Mouse (Mus musculus) urinary bladder, postnatal 10 days (tissue): ENCODE results near the gene Luzp1.

Experiments
- DNase-seq: peaks from one replicate; pipeline ENCODE4 v3.0.0; 2022; ENCODE audit warnings: low spot score

Luzp1 gene

DNA sequence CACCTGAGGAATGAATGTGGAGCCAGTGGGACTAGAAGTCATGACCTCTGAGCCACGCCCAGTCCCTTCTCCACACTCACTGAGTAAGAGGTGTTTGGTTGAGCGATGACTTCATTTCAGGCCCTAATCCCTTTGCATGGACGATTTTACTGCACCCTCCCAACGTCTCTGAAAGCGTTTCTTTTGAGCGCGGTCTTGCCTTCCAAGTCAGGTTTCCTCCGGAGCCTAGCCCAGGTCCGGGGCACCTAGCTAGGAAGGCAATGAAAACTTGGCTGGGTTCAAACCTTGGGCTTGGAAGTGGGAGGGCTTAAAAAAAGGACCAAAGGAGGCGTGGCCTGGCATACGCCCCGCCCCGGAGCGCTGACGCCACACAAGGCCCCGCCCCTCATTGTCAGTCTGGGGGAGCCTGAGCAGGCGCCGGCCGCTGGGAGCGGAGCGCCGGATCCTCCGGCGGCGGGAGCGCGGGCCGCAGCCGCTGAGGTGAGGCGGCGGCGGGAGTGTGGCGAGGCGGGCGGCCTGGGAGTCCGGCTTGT lies at the start of gene Luzp1:
Gene Luzp1, plus strand, starts transcription at position 391 of the 533 bp plus-strand sequence.
- peak; percentile 78 for DNase-seq

DNA sequence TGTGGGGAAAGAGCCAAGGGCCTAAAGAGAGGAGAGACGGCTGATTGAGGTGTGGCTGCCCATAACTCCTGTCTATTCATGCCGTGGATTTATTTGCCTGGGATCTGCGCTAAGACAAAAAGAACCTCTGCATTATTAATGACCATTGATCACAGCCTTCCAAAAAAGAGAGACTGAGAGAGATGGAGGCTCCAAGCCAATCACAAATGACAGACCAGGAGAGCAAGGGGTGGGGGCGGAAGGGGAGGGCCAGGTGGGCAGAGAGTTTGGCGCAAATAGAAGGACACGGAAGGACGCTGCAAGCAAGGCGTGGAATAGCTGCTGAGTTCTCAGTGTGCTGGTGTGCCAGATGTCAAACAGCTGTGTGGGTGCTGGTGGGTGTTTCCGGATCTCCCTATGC lies 46.3 kb upstream of the Luzp1 start, which contains the start of gene Htr1d:
Gene Htr1d, plus strand, starts transcription at position 301 of the 400 bp plus-strand sequence.
- DNase-seq = no peak

DNA sequence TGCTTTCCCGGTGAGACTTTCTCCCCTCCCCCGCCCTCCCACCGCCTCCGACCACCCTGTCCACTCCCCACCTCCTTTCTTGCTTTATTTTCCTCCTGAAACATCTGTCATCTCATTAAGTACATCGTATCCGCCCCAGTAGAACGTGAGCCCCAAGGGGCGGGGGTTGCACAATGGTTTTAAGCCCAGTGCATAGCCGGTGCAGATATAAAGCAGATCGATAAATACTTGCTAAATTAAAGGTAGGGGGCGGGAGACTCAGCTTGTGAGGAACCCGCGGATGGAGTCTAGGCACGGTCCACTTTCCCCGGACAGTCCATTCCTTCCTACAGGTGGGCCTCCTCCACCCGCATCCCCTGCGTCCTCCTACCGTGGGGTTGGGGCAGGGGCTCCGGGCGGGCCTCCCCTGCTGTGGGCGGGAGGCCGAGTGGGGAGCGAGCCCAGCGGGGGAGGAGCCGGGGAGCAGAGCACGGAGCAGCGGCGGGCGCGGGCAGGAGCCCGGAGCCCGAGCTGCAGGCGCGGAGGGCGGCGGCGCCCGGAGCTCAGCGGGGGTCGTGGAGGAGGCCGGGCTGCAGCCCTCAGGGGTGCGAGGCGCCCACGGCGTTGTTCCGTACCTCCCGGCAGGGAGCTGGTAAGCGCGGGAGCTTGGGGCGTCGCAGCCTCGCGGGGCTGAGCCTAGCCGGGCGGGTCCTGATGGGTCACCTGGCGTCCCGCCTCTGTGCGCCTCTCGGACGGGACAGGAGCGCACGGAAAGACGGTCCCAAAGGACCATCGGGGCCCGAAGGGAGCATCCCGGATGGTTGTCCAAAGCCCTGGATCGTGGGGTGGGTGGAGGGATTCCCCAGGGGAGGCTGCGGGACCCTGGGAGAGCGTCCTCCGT lies 45.2 kb upstream of the Luzp1 start:
- DNase-seq = no peak

DNA sequence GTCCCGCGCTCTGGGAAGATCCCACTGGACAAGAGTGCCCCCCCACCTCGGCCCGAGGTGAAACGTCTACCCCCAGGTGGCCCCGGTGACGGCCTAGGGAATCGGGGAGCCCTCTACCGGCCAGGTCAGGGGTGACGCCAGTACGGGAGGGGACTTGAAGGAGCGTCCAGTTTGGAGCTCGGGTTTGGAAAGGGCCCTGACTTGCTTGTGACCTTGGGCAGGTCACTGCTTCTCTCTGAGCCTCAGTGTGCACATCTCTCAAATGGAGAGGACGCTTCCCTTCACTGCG lies 44.6 kb upstream of the Luzp1 start:
- DNase-seq = no peak

DNA sequence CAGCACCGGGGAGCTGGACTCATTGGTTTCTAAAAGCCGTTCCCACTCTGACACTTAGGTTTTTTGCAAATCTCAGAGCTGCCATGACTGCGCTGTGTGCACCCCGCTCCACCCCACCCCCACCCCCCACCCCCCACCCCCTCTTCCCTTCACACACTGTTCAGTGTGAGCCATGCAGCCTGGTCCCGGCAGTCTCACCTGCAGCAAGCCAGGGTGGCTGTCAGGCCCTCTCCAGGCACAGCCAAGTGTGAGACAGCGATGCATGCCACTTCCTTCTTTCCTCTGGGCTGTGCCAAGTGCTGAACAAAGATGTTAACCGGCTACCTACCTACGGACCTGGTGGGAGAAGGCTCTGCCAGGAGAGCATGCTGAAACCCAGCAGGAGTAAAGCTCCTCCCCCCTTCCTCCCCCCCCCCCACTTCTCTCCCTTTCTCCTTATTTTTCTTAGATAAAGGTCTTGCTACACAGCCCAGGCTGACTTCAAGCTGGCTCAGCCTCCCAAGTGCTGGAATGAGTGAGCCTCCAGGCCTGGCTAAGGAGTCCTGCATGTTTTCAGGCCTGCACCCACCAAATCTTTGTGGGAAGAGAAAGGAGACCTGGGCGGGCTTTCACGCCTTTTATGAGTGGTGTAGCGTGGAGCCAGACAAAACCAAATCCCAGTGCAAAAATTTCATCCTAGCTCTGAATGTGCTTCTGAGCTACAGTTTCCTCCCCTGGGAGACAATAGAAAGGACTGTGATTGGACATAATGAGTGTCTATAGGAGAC lies 38.8 kb upstream of the Luzp1 start:
- no peak for DNase-seq

DNA sequence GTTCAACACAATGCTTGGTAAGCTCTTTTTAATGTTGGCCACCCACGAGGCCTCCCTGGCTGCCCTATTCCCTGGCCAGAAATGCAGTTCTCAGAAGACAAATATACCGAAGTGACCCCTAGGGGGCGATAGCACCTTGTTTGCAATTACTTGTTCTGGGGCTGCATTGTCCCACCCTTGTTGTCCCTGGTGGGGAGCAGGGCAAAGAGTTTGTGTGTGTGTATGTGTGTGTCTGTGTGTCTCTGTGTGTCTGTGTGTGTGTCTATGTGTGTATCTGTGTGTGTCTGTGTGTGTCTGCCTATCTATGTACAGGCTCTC lies 38.2 kb upstream of the Luzp1 start:
- DNase-seq = no peak

DNA sequence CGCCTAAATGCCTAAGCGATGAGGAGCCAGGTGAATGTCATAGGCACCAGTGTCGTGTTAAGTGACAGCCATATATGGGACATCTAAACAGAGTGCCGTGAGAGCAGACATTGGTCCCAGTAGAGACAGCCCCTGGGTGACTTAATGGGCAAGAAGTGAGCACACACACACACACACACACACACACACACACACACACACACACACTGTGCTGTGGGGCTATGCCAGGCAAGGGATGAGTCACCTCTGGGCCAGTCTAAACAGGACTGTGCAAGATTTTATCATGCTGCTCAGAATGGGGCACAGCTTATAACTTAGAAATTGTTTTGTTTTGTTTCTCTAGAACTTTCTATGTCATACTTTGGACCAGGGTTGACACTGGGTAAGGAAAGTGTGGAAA lies 35.5 kb upstream of the Luzp1 start:
- no peak for DNase-seq

DNA sequence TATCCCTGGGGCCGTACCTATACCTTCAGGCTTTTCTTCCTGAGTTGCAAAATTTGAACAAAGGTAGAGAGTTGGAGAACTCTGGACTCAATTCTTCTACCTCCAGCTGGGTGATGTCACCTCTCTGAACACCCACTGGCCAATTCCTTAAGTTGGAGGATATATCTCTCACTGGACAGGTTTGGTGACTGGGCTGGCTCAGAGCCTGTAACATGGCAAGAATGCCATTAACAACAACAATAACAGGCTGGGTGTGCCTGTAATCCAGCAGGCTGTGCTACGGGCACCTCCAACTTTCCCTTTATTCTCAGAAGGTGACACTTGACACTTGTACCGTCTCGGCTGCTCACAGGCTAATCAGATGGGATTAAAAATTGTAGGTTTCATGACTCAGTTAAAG lies 30.5 kb upstream of the Luzp1 start:
- no peak for DNase-seq

DNA sequence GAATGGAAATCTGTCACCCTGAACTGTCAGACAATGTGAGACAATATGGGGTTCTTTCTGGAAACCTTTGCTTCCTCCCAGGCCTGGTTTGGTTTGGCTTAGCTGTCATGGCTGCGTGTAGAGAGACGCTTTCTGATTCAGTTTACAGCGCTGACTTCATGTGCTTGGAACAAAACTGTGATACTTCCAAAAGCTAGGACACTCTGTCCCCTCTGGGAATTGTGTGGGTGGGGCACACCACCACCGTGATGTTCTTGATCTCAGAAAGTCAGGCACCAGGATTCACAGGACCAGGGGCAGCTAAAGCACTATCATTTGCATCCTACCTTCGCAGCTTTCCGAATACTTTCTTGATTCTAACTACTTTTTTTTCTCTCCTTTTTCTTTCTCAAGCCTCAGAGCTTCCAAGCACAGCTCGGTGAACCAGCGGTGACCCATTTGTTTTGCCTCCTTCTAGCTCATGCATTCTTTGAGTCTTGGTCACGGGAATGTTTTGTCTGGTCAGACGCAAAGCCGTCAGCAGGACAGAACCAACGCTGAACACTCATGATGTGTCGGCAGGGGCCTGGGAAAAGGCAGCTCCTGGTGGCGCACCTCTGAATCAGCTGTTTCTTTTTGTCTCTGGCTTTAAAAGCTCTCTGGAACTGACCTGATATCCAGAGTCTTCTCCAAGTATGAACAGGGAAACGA lies 28.1 kb upstream of the Luzp1 start:
- no peak for DNase-seq

DNA sequence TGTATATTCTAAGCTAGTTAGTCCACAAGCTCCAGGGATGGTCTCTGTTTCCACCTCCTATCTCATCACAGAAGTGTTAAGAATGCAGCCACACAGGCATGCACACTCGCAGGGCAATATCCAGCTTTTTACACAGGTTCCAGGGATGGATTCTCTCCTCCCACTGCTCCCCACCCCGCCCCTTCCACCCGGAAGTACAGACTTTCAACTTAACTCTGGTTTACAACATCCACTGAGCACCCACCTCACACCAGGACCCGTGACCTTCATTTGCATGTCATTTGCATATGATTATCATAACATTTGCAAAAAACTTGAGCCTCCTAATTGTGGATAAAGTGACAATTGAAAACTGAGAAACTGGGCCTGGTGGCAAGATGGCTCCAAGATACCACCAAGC lies 25.0 kb upstream of the Luzp1 start:
- DNase-seq = no peak

DNA sequence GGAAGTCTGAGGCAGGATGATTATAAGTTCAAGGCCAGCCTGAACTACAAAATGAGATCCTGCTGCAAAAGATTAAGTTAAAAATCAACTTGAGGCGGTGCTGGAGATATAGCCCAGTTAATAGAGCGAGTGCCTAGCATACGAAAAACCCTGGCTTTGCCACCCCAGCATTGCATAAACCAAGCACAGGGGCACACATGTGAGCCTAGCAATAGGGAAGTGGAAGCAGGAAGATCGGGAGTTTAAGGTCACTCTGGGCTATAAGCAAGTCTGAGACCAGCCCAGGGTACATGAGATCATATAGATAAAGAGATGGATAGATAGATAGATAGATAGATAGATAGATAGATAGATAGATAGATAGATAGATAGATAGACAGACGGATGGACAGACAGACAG lies 19.8 kb upstream of the Luzp1 start:
- DNase-seq = no peak

DNA sequence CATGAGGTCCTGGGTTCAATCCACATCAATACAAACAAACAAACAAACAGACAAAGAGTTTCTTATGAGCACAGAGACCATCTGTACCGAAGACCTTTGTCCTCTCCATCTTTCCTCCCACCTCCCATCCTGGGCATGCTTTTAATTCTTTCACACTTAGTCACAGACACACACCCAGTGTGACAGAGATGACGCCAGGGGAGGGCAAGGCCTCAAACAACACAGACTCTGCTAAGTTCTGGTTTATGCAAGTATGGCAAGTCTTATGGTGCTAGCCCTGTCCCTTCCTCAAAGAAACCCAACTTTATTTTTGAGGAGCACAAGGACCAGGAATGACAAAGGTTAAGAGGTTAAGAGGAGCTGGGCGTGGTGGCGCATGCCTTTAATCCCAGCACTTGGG lies 19.3 kb upstream of the Luzp1 start:
- no peak for DNase-seq

DNA sequence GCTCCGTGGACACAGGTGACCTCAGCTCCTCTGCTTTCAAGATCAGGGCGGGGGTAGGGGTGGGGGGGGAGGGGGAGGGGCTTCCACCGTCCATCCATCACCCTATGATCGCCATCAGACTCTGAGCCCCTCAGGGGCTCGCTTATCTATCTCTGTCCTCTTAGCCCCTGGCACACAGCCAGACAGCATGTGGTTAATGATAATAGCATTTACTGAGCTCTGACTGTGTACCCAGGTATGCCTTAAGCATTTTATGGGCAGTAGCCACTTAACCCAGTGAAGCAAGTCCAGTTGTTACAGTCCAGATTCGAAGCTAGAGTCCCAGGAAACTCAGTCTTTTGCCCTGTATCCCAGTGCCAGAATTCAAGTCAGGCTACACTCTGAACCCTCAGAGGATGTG lies 18.0 kb upstream of the Luzp1 start:
- no peak for DNase-seq

DNA sequence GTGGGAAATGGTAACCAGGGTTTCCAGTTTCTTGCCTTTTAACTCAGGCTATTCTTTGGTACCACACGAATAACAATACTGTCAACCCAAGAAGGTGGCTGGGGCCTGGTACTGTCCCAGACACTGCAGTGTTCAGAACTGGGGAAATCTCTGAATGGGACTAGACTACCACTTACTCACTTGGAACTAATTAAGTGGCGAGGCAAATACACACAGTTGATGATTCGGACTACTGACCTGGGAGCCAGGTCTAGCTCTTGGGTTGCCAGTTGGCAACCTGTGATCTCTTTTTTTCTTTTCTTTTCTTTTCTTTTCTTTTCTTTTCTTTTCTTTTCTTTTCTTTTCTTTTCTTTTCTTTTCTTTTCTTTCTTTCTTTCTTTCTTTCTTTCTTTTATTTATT lies 17.3 kb upstream of the Luzp1 start:
- no peak for DNase-seq

DNA sequence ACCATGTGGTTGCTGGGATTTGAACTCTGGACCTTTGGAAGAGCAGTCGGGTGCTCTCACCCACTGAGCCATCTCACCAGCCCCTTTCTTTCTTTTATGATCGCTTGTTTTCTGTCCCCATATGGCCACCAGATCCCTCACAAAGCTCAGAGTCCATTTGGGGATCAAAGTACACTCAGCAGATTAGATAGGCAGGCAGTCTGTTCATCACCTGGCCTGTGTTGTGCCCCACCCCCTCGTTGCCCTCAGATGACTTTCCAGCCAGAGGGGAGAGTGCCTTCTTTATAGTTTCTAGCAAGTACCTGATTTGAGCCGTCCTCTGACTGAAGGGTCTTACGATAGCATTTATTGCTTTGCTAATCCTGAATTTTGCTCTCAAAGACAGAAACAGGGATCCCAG lies 16.8 kb upstream of the Luzp1 start:
- no peak for DNase-seq

DNA sequence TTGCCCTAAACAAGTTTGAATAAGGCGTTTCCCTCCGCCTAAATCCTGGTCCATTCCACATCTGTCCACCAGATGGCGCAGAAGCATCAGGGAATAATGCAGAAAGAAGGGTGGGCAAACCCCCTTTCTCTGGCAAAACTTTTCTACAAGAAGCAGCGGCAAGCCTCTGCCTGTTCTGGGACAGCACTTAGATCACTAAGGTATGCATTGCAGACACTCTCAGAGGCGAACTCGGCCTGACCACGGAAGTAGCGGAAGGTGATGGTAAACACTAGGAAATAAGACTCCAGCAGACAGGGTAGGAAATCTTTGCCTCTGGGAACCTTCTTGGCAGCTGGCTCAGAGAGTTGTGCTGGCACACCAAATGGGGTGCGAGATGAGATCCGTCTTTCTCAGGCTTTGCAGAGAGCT lies 14.7 kb upstream of the Luzp1 start:
- peak; percentile 59 for DNase-seq

DNA sequence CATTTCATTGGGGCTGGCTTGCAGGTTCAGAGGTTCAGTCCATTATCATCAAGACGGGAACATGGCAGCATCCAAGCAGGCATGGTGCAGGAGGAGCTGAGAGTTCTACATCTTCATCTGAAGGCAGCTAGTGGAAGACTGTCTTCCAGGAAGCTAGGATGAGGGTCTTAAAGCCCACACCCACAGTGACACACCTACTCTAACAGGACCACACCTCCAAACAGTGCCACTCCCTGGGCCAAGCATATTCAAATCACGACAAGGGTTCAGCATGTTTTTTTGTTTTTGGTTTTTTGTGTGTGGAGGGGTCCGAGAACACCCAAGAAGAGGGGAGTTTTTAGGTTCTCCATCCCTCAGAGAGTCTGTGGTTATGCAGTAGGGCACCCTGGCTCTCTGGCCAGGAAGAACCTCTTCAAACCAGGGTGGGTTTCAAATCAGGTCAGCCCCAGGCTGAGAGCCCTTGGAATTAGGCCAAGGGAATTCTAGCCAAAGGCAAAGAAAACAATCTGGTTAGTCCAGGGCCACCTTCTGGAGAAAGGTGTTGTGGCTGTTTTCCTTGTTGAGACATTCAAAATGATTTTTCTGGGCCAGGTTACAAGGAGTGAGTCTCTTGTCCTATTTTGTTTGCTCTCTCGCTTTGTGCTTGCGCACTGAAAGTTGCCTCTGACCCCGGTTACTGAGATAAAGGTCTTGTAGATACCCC lies 12.9 kb upstream of the Luzp1 start:
- DNase-seq = no peak

DNA sequence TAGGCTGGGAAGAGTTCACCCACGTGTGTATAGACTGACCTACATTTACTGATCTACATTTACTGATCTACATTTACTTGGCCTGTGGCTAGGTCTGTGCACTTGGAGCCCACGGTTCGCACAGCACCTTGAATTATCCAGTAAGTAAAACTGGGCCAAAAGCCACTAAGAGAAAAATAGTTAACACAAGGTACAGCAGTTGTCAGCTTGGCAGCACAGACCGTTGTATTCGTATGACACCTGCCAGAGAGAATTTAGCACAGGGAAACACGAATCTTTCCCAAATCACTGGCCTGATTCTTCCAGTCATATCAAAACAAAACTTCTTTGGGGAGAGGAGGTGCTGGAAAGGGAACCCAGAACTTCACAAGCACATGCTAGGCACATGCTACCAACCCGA lies 11.3 kb upstream of the Luzp1 start:
- DNase-seq = no peak

DNA sequence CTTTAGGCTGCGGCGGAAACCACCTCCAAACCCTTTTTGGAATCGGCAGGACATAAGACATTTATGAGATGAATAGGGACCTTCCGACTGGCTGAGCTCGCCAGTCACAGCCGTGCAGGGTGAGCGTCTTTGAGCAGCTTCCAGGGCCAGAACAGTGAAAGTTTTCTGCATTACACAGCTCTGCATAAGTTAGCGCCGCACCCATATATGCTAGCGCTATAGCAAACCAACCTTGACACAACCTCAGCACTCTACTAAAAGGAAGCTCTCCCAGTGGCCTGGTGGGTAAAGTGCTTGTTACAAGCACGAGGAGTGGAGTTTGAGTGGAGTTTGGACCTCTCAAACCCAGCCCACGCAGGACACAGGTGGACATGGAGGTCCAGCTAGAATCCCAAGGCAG lies 10.4 kb upstream of the Luzp1 start:
- DNase-seq = no peak

DNA sequence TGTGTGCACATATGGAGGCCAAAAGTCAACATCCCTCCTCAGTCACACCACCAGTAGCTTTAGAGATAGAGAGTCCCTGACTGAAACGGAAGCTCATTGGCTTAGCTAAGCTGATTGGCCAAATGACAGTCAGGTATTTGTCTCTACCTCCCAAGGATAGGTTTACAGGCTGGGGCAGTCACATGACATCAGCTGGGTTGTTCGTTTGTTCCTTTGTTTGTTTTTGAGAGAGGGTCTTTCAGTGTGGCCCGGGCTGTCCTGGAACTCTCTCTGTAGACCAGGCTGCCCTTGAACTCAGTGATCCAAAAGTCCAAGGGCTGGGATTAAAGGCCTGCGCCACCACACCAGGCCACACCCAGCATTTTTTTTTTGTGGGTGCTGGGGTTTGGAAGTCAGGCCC lies 8.4 kb upstream of the Luzp1 start:
- no peak for DNase-seq

DNA sequence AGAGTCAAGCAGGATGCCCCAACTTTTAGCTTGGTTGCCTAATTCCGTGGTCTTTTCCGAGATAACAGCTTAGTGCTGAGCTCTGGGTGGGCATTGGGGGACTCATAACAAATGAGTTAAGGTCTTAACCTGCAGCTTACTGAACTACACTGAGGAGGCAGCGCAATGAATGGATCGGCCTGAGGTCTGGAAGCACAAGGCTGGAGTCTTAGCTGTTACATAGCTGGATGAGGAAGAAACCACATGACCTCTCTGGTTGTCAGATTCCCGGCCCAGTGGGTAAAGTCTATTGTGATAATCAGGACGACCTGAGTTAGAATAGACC lies 7.8 kb upstream of the Luzp1 start:
- no peak for DNase-seq

DNA sequence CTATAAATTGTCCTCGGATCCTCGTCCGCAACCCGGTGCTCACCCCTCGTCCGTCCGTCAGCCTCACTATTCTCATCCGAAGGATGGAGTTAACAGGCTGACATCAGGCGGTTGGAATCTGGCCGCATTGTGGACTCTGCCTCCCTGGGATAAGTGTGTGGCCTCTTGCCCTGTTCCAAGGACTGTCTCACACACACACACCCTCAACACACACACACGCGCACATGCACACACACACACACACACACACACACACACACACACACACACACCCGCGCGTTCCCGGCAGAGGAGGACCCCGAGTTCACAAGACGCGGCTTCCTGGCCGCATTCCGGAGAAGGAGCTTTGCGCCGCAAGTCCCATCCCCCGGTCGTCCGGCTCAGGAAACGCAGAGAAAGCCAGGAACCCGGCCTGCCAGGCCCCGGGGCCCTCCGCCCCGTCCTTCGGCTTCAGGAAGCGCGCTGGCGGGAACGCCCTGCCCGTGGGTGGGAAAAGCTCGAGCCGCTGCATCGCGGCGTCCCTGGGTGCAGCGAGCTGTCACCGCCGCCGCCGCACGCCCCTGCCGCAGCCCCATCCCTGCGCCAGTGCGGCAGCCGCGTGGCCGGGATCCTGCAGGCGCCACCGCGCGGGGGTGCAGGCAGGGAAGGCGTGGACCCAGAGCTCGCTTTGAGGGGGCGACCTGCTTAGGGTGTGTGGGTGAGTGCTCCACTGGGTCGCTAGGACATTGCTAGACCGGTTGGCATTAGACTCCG lies 7.3 kb upstream of the Luzp1 start, which contains the start of gene 6030445D17Rik:
Gene 6030445D17Rik, plus strand, starts transcription at position 165 of the 753 bp plus-strand sequence.
- no peak for DNase-seq
